Mouse (Mus musculus) layer of hippocampus, adult 2 months (tissue): ENCODE results near the gene Nkap. TPM values are rescaled to one million over a fixed set of nuclear protein-coding genes. Genes with fewer than 3 reads are reported as not detected.
"Not testable (repeated sequence)": the region's sequence is repeated elsewhere in the genome, so short reads cannot be mapped to it uniquely, and the experiment has no call there.

ENCODE experiments used
- DNase-seq, 2 experiments: peaks; one replicate each; pipeline ENCODE4 v3.0.0; 2022; ENCODE audit warnings: low spot score in 2 of 2
- H3K27ac ChIP-seq: fragments of 200-600 bp; 2 replicates; pipeline ENCODE4 v1.8.1; 2022
- H3K4me3 ChIP-seq: fragments of 200-600 bp; 2 replicates; pipeline ENCODE4 v1.8.1; 2022; ENCODE audit warnings: mild to moderate bottlenecking
- CTCF ChIP-seq: fragments of 200-600 bp; conservative IDR thresholded peaks from 2 replicates; pipeline ENCODE4 v1.8.1; 2022; ENCODE audit warnings: antibody characterized with exemption, mild to moderate bottlenecking, moderate library complexity
- long read RNA-seq, 2 experiments: library from polyadenylated mRNA; stranded (forward); transcript quantifications; one replicate each; pipeline ENCODE4 v2.0.0; 2021; ENCODE audit warnings: borderline mapping rate in 2 of 2
- total RNA-seq, 2 experiments: library from RNA; stranded (reverse); gene quantifications; 2 replicates each; pipeline ENCODE4 v1.2.3; 2021

The Nkap gene
- total RNA-seq, result 10 to 100 TPM; 13.5 to 15.2 TPM
- long read RNA-seq, experiment 1, full-length matches to known transcripts, result 11 of 13 reads
- long read RNA-seq, experiment 1, partial matches to known transcripts, result 1 of 13 reads
- long read RNA-seq, experiment 1, other reads (novel, unspliced or antisense), result 1 of 13 reads
- long read RNA-seq, experiment 2, full-length matches to known transcripts, result 17 of 21 reads
- long read RNA-seq, experiment 2, partial matches to known transcripts, result 1 of 21 reads
- long read RNA-seq, experiment 2, other reads (novel, unspliced or antisense), result 3 of 21 reads

DNA sequence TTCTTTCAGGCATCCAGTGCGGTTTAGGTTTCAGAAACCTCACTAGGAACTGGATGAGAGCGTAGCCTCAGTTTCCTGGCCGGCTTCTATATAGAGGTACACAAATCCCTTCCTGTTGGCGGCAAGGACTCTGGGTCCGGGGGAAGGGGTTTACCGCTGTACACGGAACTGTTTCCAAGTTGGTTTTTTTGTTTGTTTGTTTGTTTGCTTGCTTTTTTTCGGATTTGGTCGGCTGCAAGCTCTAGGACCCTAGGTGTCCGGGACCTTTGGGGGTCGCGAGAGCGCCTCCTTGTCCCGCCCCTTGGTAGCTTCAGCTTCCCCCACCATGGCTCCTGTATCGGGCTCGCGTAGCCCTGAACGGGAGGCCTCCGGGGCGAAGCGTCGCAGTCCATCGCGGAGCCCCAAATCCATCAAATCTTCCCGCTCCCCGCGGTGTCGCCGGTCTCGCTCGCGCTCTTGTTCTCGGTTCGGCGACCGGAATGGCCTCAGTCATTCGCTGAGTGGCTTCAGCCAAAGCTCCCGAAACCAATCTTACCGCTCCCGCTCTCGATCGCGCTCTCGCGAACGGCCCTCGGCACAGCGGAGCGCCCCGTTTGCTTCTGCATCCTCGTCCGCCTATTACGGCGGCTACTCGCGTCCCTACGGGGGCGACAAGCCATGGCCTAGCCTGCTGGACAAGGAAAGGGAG, at the start of gene Nkap:
Gene Nkap (plus strand): TSS at position 125 of the 688 bp plus-strand sequence.
- Histone ChIP-seq H3K4me3 (peak within 1 kb of the TSS; percentile 73), H3K27ac (peak within 1 kb of the TSS; percentile 86)
- TF ChIP-seq CTCF, result no peak
- DNase-seq, result peak; percentile 61 to 76

DNA sequence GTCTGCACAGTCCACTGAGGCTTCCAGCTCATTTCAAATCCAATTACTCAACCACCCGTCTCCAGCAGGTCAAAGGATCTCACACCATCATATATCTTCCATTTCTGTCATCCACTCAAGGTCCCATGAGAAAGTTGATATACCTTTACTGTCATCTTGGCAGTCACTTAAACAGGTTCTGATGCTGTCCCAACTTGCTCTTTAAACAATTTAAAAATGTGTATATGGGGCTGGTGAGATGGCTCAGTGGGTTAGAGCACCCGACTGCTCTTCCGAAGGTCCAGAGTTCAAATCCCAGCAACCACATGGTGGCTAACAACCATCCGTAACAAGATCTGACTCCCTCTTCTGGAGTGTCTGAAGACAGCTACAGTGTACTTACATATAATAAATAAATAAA, 46.2 kb upstream of the Nkap start:
- H3K27ac ChIP-seq, DNase-seq, H3K4me3 ChIP-seq: not testable (repeated sequence)

DNA sequence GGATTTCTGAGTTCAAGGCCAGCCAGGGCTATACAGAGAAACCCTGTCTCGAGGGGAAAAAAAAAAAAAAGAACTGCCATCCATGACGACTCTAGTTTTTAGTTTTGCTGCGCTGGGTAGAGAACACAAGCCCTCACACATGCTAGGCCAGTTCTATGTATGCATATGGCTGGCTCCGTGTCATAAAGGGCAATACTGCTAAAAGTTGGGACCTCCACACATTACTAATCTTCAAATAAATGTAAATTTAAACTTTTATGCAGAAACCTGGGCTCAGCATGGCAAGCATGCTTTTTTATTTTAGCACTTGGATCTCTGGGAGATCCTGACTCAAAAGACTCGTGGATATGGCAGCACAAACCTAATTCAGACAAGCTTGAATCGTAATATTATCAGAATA, 45.4 kb upstream of the Nkap start:
- DNase-seq, result no peak
- H3K4me3 ChIP-seq, result no peak overlapping the region
- no peak for TF ChIP-seq CTCF
- no peak overlapping the region for H3K27ac ChIP-seq

DNA sequence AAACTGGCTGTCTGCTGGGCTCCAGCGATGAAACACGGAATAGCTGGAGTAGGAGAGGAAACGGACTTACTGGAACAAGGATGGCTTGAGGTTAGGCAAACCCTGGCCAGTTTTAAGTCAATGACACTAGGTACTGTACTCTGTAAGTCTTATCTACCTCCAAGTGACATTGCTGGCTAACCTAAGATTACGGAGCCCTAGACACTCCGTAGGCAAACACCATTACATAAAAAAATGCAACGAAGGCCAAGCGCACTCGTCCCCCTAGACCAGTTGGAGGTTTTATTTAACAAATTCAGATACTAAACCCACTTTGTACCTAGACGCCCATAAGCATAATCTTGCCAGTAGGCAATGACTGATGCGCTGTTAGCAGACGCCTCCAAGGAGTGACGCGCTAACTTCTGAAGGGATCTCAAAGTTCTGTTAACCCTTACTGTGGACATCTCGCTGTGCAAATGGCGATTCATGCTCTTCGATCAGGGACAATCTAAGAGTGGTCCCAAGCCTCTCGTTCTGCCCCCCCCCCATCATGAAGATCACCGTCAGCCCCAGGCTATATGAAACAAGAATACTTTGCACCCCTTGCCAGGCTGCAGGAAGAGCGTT, 42.2 kb upstream of the Nkap start:
- DNase-seq, result no peak
- no peak for TF ChIP-seq CTCF
- H3K27ac ChIP-seq, result peak overlapping the region; percentile 95
- peak overlapping the region; percentile 65 for H3K4me3 ChIP-seq

DNA sequence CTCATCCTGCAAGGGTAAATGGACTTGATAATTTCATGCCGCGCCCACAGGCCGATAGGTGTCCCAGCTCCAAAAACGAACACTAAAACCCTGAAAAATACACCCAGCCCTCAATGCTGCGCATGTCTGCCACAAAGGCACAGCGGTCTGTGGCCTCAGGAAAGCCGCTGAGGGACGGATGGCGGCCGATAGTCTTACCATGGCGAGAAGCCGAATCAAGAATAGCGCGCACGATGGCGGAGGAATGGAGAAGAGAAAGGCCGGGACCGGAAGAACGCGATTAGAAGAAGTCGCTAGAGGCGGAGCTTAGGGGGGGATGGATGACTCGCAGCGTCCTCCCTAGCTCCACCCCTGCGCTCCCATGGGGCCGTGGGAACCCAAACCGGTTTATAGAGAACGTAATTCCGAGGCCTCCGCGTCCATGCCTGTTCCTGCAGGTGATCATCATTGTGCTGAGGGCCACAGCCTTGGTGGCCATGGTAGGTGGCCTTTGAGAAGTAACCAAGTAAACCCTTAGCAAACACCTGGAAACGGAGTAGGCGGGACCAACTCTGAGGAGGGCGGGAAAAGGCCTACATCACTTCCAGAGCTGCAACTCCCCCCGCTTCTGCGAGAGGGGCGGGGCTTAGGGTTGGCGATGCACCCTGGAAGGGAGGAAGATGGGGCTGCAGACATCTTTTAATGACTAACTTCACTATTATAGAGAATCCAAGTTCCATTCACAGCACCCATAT, 41.5 kb upstream of the Nkap start, which contains the start of gene Rpl39:
Gene Rpl39 (minus strand): TSS at position 476 of the 734 bp plus-strand sequence.
- peak; percentile 47 for TF ChIP-seq CTCF
- H3K4me3 ChIP-seq, result peak within 1 kb of the TSS; percentile 65
- DNase-seq, result peak; percentile 76 to 82
- peak within 1 kb of the TSS; percentile 95 for H3K27ac ChIP-seq

DNA sequence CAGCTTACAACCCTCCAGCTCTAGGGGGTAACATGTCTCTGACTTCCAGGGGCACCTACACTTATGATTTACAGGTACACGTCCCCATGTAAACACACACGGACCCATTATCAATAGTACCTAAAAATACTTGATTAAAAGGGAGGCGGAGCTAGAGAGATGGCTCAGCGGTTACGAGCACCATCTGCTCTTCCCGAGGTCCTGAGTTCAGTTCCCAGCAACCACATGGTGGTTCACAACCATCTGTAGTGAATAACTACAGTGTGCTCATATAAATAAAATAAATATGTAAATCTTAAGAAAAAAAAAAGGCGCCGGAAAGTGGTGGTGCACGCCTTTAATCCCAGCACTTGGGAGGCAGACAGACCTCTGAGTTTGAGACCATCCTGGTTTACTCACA, 40.9 kb upstream of the Nkap start:
- Histone ChIP-seq H3K27ac (peak overlapping the region; percentile 95), H3K4me3 (peak overlapping the region; percentile 65)
- DNase-seq, result no peak
- TF ChIP-seq CTCF, result no peak

DNA sequence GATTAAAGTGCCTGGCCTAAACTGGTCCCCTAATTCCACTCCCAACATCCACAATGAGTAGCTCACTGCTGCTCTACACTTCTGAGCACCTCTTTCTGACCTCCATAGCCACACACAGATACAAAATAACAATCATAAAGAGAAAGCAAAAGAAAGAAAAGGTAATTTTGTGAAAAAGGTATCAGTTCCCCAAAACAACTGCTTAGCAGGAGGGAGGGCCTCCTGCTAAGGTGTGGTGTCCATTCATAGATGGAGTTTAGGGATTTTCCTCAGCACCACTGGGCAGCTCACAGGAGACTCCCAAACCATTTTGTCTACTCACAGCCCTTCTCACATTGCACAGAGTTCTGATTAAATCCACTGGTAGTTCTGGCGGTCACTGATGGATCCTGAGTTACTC, 37.8 kb upstream of the Nkap start:
- Histone ChIP-seq H3K4me3 (no peak overlapping the region), H3K27ac (no peak overlapping the region)
- no peak for DNase-seq
- no peak for TF ChIP-seq CTCF

DNA sequence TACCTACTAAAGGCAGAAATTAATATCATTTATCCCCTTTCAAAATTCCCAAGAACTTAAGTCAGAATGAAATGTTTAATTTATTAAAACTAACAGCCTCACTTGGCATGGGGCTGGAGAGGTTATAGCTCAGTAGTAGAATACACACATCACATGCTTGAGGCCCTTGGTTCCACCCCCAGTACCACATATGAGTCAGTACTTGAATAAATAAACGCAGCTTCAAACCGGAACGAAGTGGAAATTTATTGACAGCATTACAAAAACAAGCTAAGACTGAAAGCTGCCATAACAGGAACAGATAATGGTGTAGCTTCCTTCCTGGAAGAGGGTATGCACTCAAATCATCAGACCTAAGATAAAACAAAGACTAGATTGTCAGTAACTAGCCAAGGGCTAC, 35.1 kb upstream of the Nkap start:
- no peak for TF ChIP-seq CTCF
- no peak for DNase-seq
- H3K4me3 ChIP-seq, result no peak overlapping the region
- no peak overlapping the region for H3K27ac ChIP-seq

DNA sequence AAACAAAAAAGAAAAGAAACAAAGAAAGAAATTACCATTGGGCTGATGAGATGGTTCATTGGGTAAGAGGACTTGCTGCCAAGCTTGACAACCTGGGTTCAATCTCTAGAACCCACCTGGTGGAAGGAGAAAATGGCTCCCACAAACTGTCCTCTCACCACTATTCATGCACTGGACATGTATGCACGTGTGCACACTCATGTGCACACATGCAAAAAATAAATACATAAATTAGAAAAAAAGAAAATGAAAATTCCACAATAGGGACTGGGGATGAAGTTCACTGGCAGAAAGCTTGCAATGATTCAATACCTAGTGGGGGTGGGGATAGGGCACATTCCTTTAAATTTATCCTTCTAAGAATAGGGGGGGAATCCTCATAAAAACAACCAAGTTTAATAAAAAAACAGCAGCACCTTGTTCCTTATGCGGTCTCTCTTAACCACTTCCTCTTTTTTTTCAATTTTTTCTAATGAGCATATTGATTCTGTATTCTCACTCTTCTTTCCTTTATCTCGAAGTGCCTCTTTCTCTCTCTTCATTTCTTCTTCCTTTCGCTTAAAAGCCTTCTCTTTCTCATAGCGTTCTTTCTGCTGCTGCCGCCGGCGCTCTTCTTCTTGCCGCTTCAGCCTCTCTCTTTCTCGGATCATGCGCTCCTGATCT, 31.4 kb upstream of the Nkap start:
- no peak for DNase-seq
- no peak overlapping the region for H3K4me3 ChIP-seq
- H3K27ac ChIP-seq, result no peak overlapping the region
- no peak for TF ChIP-seq CTCF

DNA sequence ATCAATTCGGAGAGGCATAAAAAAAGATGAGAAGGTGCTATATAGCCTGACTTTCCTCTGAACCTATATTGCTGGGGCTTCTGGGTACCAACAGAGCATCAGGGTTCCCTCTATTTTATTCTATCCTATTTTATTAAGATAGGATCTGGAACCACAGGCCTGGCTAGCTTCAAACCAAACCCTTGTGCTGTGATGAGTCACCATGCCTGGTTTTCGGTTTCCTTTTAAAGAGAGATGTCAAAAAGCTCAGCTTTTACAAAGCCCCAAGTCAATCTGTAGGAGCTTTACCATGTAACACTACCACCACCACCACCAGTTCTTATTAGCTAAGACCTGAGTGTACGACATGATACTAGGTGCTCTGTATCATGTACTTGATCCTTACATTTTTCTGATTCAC, 27.9 kb upstream of the Nkap start:
- no peak for DNase-seq
- no peak overlapping the region for H3K4me3 ChIP-seq
- no peak for TF ChIP-seq CTCF

DNA sequence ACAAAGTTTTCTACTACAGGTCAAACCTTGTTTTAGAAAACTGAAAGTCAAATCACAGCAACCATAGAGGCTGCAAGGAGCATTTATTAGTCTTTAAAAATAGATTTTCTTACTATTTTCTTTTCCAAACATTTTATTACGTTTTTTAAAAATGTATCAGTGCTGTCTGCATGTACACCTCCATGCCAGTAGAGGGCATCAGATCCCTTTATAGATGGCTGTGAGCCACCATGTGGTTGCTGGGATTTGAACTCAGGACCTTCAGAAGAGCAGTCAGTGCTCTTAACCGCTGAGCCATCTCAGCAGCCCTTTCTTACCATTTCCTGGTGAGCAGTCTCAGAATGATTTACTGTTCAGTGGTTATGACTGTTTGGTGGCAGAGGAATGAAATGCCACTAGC, 22.8 kb upstream of the Nkap start:
- H3K27ac ChIP-seq, result no peak overlapping the region
- no peak for DNase-seq
- peak; percentile 66 for TF ChIP-seq CTCF
- H3K4me3 ChIP-seq, result no peak overlapping the region

More for the DNA sequence above, 27.9 kb upstream of the Nkap start:
- H3K27ac ChIP-seq, result no peak overlapping the region

DNA sequence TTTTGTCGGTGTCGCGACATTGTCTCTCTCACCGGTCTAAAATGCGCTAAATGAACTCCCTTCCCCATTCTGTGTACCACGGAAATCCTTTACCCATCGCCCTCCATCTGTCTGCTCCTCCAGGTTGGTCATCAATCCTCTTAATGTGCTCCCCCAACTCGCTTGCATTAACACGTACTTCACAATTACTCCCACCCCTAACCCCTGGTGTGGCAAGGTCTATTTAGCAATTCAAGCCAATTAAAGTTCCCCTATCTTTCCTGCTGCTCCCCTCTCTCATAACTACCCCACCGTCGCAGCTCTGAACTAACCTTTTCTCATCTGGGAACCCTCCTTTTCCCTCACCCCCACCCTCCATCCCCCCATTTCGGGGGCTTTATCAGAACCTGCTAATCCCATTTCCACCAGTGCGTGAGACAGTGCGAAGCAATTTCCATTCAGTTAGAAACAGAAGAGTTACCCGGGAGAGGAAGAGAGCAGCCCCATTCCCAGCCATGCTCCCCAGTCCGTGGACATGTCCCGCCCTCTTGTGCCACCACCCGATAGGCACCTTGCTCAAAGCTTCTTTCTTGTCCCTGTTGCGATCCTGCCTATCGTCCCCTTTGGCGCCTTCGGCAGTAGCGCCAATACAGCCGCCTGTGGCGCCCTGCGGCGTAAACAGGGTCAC, 16.9 kb upstream of the Nkap start:
- peak overlapping the region; percentile 84 for H3K4me3 ChIP-seq
- no peak for DNase-seq
- H3K27ac ChIP-seq, result peak overlapping the region; percentile 82
- no peak for TF ChIP-seq CTCF
